Mouse (Mus musculus): ENCODE measurements at regions not wholly inside any gene's neighbourhood (a gene's known extent, or its start where the extent isn't known, plus 50 kb on each side); places are given as distances from the start of the nearest gene placed in this dataset.

DNA sequence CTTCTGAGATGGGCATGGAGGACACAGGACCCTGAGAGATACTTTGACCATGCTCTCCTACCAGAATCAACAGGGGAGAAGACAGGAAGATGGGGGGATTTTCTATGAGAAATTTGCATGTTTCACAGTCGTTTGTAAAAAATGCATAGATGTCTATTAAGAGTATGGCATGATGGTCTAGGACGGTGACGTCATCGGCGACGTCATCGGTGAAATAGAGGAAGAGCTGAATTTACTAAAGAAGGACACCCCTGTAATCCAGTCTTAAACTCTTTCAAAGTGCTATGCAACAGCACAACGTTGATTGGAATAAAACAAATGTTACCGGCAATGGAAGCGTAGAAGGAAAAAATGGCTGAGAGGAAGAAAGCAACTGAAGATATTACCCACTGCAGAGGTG is 441.4 kb upstream of the Adgrl2 start:
- no peak for DNase-seq (ENCODE audit: low read depth in 2 of 2, low spot score in 2 of 2)

- DNase-seq (ENCODE audit: low read depth in 2 of 2, low spot score in 2 of 2), result no peak
Observed at GRCm38 (mm10) chr3:149426023-149426759, 435.8 kb upstream of the Adgrl2 start.

DNA sequence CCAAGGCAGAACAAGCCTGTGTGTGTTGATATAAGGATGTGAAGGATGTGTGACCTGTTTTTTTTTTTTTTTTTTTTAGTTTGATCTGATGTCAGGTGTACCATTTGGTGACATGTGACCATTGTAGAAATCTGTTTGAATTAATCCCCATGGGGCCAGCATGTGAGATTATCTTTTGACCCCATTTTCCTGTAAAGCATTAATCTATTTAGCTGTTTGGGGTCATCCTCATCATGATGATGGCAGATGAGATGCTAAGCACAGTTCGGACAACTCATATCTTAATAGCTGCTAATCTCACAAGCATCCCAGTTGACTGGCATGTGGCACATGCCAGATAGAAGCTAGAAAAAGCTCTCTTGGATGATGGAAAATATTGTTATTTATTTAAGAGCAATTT is 434.0 kb upstream of the Adgrl2 start:
- no peak for DNase-seq (ENCODE audit: low read depth in 2 of 2, low spot score in 2 of 2)

DNA sequence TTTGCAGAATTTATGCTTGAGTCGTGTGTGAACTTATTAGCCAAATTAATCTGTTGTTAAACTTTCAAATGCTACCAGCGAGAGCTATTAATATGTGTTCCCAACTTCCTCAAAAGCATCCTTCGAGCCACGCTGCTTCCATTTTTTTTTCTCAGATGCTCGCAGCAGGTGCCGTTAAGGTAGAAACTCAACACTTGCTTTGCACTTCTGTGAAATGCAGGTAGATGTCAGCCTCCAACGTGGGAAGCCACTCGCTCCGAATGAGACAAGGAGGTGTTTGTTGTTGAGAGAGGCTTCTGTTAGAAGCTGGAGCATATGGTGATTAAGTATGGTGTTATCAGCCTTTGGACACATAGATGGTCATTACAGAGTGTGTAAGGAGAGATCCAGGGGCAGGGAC is 433.1 kb upstream of the Adgrl2 start:
- DNase-seq (ENCODE audit: low read depth in 2 of 2, low spot score in 2 of 2), result no peak

GRCm38 (mm10) chr3:149415081-149415480 is 424.7 kb upstream of the Adgrl2 start:
- DNase-seq (ENCODE audit: low read depth in 2 of 2, low spot score in 2 of 2), result no peak

DNA sequence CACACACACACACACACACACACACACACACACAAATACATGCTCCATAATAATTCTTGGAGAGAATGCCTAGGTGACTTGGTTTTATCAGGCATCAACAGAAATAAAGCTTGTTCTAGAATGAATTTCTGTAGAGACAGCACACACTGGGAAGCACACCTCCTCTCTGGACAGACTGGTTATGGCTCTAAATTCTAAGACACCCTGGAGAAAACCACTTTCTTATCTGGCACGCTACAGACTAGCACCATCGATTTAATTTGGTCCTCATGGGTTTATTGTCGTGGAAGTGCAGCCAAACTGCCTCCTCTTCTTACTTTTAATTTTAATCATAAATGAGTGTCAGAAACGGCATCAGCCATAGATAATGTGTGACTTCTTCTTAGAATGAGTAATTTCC is 422.8 kb upstream of the Adgrl2 start:
- no peak for DNase-seq (ENCODE audit: low read depth in 2 of 2, low spot score in 2 of 2)

- DNase-seq (ENCODE audit: low read depth in 2 of 2, low spot score in 2 of 2), result no peak
Observed at GRCm38 (mm10) chr3:149410518-149410917, 420.2 kb upstream of the Adgrl2 start.

DNA sequence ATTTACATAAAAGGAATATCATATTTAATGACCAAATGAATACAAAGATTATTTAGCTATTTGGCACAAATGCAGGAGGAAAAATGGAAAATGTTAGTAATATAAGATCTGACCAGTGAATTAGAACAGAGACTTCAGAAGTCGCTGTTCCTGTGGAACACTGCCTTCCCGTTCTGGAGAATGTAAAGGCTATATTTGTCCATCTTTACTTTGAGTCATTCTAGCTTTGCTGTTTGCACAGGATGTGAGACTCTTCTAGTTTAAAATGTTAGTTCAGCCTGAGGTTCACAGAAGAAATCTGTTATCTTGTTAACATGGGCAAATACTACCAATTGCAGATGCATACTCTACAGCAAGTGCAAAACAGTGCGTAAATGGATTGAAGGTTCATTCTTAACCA is 418.5 kb upstream of the Adgrl2 start:
- no peak for DNase-seq (ENCODE audit: low read depth in 2 of 2, low spot score in 2 of 2)

- DNase-seq (ENCODE audit: low read depth in 2 of 2, low spot score in 2 of 2), result no peak
Observed at GRCm38 (mm10) chr3:149405872-149406271, 415.5 kb upstream of the Adgrl2 start.

- no peak for DNase-seq (ENCODE audit: low read depth in 2 of 2, low spot score in 2 of 2)
Observed at GRCm38 (mm10) chr3:149404691-149405090, 414.3 kb upstream of the Adgrl2 start.

- DNase-seq (ENCODE audit: low read depth in 2 of 2, low spot score in 2 of 2), result no peak
Observed at GRCm38 (mm10) chr3:149402496-149402895, 412.1 kb upstream of the Adgrl2 start.

- no peak for DNase-seq (ENCODE audit: low read depth in 2 of 2, low spot score in 2 of 2)
Observed at GRCm38 (mm10) chr3:149395082-149395481, 404.7 kb upstream of the Adgrl2 start.

GRCm38 (mm10) chr3:149393317-149394172 is 403.2 kb upstream of the Adgrl2 start:
- no peak for DNase-seq (ENCODE audit: low read depth in 2 of 2, low spot score in 2 of 2)

- DNase-seq (ENCODE audit: low read depth in 2 of 2, low spot score in 2 of 2), result no peak
Observed at GRCm38 (mm10) chr3:149392164-149392563, 401.8 kb upstream of the Adgrl2 start.

GRCm38 (mm10) chr3:149387537-149387936 is 397.2 kb upstream of the Adgrl2 start:
- no peak for DNase-seq (ENCODE audit: low read depth in 2 of 2, low spot score in 2 of 2)

GRCm38 (mm10) chr3:149386027-149386426 is 395.7 kb upstream of the Adgrl2 start:
- no peak for DNase-seq (ENCODE audit: low read depth in 2 of 2, low spot score in 2 of 2)

DNA sequence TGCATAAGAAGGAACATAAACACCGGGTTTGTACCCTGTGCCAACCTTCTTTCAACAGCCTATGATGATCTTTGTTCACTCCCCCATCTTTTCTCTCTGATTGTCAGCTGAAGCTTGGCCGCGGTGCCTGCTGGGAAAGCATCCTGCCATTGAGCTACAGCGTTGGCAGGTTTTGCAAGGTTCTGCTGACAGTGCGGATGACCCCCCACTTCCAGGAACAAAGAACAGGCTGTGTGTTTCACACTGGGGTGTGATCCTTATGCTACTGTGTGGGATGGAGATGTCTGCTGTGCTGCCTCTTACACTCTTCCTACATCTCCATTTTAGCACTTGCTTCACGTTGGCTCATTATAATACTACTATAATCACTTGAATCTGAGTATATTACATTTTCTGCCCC is 395.0 kb upstream of the Adgrl2 start:
- no peak for DNase-seq (ENCODE audit: low read depth in 2 of 2, low spot score in 2 of 2)

DNA sequence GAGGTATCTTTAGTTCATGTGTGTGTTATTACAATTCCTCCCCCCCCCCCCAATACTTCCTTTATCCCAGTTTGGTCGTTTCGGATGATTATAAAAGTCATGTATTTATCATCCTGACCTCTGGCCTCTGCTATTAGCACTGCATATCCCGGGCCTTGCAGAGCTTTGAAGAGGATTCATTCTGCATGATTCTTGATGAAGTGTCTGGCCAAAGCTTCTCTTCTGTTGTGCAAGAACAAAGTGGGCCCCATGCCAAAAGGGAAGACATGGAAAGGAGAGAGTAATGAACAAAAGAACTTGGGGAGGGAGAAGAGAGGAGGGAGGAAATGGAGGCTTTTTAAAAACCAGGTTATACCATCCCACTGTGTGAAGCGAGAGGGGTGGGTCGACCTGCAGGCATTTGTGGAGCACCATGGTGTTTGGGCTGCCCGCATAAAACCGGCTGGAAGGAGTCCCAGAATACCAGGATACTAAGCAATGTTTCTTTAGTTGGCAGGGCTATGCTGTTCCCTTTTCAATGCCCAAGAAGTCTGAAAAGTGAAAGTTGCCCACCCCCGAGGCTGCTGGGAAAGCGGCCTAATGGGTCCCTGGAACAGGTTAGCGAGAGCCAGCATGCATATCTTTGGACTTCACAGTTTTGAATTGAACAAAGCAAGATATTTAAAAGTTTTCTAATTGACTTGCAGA is 391.3 kb upstream of the Adgrl2 start:
- DNase-seq (ENCODE audit: low read depth in 2 of 2, low spot score in 2 of 2), result no peak

DNA sequence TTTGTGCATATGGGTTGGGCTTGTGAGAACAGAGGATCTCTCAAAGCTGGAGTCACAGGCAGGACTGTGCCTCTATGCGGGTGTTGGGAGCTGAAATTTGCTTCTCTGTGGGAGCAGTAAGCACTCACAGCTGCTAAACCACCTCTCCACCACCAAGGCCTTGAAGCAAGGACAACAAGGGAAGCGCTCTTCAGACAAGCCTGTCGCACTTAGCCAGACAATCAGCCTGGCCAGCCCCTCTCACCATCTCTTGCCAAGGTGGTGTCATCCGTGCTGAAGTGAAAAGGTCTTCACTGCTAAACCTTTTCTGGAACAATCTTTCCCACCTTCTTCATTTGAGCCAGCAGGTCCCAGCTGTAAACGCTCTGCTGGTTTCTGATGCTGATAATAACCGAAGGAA is 390.7 kb upstream of the Adgrl2 start:
- no peak for DNase-seq (ENCODE audit: low read depth in 2 of 2, low spot score in 2 of 2)

DNA sequence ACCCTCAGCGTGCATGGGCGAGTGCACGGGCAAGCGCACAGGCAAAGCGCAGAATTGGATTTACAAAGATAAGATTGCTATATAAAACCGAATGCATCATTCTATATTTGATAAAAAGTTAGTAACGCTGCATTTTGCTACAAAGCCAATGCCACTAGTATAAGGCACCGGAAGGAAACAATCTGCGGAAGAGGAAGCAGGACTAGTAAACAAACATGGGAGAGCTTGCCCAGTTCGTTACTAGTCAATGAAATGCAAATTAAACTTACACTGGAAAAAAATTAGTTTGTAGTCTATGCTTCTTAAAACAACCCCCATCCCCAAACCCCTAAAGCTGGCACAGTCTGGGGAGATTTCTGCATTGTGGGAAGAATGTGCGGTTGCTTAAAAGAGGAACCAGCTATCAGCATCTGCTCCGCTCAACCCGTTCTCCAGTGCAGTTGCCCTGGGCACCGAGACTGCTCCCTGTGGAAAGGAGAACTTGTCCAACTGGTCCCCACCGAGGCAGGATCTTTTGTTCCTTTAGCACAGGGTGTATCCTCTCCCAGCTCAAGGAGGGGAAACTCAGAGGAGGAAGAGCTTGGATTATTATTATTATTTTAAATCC is 389.6 kb upstream of the Adgrl2 start:
- no peak for DNase-seq (ENCODE audit: low read depth in 2 of 2, low spot score in 2 of 2)

DNA sequence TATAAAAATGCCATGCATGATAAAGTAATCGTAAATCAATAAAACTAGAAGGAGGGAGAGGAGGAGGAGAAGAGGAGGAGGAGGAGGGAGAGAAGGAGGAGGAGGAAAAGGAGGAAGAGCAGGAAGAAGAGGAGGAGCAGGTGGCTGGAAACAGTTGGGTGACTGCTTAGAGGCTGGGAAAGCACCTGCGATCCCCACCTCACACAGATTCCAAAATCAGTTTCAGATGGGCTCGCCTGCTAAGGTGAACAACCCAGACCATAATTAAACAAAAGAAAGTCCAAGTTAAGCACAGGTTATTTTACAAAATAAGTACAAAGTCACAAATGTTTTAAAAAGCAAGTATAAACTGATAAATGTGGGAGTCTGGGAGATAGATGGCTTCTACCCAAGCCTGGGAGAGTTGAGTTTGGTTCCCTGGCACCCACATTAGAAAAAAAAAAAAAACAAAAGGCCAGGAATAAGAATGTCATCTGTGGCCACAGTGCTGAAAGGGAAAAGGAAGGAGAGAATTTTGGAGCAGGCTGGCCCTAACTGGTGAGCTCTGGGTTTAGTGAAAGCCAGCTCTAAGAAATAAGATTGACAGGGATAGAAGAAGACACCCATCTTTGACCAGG is 389.0 kb upstream of the Adgrl2 start:
- DNase-seq (ENCODE audit: low read depth in 2 of 2, low spot score in 2 of 2), result no peak

All from CD8-positive naive resting alpha-beta T cell, adult 2 months (primary cell).